Mouse (Mus musculus) left cerebral cortex, adult 8-10 months (tissue): ENCODE measurements at regions not wholly inside any gene's neighbourhood (a gene's known extent, or its start where the extent isn't known, plus 50 kb on each side); places are given as distances from the start of the nearest gene placed in this dataset.
A peak's percentile ranks its signal among the peaks of the same experiment; 100 is the strongest.

Experiments used
- DNase-seq, 2 experiments: peaks; one replicate each; pipeline ENCODE4 v3.0.0; 2022; ENCODE audit warnings: low spot score in 2 of 2

DNA sequence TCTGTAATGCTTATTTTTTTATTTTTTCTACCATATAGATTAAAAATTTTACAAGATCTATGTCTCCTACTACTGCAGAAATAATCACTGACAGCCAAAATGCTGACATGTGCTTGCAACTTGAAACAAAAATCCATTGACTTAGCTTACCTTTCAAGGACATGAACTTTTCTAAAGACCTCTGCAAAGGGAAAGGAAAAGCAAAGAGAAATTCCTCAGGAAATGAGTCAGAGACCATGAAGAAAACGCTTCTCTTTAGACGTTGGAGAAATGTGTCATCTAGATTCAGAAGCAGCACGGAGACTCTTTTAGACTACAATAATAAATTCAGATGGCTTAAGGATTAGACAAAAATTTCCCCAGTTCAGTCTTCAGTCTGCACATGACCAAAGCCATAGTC, 2188.6 kb upstream of the Tenm3 start:
- no peak for DNase-seq

DNA sequence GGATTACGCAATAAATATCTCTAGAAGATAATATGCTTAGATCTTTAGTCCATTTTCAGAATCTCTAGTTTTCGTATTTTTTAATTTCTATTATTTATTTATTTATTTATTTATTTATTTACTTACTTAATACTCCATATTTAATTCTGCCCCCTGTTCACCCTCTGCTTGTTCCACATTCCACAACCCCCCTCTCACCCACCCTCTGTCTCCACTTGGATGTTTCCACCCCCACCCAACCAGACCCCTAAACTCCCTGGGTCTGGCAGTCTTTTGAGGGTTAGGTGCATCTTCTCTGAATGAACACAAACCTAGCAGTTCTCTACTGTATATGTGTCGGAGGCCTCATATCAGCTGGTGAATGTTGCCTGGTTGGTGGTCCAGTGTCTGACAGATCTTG, 2166.8 kb upstream of the Tenm3 start:
- DNase-seq: no peak

DNA sequence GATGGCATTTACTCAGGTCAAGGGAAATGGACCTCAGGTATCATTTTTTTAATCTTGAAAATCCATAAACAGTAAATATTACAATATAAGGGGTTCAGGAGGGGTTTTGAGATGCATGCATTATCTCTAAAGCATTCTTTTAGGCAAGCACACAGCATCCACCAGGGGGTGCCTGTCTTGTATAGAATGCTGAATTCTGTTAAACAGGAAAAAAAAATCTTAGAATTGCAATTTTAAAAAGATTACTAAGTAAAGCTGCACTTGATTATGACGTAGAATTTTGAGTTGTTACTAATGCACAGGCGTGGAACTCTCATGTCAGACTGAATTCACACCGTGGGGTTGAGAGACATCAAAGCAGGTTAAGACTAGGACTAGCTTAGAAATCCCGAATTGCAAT, 2123.6 kb upstream of the Tenm3 start:
- DNase-seq: peak in 1 of 2 experiments; percentile 7

DNA sequence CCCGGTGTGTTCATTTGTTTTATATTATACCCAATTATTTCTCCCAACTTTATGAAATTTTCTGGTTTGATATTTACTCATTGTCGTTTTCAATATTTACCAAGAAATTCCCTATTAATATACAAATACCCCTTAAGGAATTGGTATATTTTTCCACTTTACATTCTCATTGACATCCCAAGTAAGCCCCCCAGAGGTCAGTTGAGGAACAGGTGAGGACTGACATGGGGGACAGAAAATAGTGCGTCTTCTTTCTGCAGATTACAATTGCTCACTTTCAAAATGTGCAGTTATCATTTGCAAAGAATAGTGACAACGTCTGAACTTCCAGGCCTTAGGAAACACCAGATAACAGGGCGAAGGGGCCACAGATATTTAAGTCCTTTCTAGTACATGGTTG, 2073.8 kb upstream of the Tenm3 start:
- no peak for DNase-seq

DNA sequence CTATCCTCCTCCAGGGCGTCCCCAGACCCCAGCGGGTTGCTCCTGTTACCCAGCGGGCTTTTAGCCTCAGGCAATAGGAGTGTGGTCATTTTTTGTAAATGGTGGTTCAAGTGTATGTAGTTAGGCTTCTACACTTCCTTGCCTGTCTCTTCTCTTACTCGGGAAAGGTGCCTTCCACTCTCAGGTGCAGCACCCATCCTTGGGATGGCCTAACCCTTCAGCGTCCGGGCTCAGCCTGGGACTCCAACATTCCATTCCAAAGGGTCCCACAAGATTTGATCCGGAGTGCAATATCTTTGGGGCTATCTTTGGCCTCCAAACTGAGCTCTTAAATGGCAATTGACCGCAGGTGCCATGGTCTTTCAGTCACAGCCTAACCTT, 2073.0 kb upstream of the Tenm3 start:
- no peak for DNase-seq

DNA sequence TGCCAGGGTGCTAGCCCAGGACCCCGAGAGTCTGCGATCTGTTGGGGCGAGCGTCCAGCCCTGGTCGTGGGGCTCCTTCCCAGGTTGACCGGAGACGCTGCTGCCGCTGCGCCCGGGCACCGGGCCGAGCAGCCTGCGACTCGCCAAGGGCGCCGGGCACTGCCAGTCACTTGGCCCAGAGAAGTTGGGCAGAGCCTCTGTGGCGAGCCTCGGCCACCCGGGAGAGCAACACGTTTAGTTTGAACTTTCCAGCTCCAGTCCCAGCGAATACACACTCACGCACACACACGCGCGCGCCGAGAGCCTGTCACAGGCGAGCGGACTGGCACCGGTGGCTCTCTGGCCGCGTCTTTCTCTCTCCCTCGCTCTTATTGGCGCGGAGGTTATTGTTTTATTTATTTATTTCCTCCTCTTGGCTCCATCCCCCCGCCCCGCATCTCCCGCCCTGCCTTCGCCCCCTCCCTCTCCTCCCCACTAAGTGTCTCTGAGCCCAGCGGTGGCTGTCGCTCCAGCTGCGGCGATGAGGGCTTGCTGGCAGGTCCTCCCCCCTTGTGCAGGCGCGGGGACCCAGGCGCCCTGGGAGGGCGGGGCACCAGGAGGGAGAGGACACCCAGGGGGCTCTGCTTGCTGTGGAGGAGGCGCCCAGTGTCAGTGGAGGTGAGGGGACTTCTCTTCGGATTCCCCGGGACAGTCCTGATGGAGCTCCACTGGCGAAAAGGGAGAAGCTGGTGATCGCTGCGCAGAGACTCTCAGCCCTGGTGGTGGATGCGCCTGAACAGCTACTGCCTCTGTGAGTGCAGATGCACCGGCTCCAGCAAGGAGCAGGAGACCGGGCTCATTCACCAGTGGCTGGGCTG, 2072.4 kb upstream of the Tenm3 start:
- peak; percentile 39 to 57 for DNase-seq

DNA sequence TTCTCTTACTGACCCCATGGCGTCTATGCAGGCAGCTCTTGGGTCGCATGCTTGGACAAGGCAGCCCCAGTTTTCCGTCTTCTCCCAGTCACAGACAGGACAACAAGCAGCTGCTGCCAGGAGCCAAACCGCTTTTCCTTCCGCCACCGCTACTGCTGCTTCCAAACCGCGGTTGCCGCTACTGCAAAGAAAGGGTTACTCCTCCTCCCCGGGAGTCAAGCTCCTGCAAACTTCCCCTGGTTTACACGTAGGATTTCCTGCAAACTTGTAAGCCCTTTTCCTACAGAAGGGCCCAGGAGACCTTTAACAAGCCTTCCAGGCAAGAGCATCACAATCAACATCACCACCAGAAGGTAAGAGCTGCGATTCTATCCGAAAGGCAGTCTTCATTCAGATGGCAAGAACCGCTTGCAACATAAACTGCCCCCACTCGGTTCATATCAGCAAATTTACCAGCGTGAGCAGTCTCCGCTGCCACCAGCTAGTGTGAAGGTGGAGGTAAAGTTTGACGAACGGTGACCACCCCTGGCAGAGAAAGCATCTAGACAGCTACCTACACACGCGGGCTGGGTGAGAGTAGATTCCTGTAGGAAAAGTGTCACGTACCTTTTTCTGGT, 2071.6 kb upstream of the Tenm3 start:
- peak in 1 of 2 experiments; percentile 25 for DNase-seq

DNA sequence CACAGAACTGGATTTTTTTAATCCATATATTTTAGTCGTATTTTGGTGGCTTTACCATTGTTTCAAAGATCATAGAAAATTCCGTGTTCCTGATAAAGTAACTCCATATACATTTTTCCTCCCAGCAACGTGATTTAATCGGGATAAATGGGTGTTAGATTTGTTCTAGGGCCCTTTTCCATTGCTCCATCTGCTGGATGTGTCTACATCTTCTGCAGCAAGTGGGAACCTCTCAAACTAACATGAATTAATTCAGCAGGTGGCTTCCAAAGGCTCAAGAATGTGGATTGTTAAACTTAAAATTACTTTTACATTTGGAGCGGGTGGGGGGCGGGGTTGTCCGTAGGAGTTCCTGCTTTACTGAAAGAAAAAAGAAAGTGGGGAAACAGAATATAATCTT, 2070.9 kb upstream of the Tenm3 start:
- DNase-seq: no peak

DNA sequence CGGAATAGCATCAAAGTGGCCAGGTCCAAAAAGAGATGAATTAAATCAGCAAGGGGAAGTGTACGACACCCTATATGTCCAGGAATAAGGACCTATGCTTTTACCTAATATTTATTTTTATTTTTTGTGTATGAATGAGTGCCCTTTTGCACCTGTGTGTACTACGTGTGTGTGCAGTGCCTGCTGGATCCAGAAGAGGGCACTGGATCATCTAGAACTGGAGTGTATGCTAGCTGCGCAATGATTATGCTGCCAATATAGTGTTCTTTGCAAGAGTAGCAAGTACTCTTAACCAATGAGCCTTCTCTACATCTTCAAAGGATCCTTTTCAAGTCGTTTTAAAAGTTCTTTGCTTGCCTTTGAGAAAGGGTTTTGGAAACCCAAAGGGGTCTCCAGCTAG, 2034.4 kb upstream of the Tenm3 start:
- no peak for DNase-seq
